Mouse (Mus musculus) E14TG2a.4 (cell line): ENCODE data around the gene Tex21.

Experiments used
- CTCF ChIP-seq: conservative IDR thresholded peaks from 2 replicates; pipeline ENCODE4 v1.5.1; 2014; ENCODE audit warnings: low read length
- NANOG ChIP-seq: IDR thresholded peaks from 2 replicates; pipeline ENCODE4 v1.6.1; 2014; ENCODE audit warnings: borderline replicate concordance, low read length, mixed read lengths
- POU5F1 ChIP-seq: IDR thresholded peaks from 2 replicates; pipeline ENCODE4 v1.6.1; 2014; ENCODE audit warnings: low read length, borderline replicate concordance

- TF ChIP-seq CTCF (no peak), NANOG (no peak), POU5F1 (no peak)
Observed at GRCm38 (mm10) chr12:76262918-76263317, 16.4 kb upstream of the Tex21 start.
